Mouse (Mus musculus) lung, postnatal 0 days (tissue): Measurements from ENCODE around the gene Bhlhe23.

Experiments
- CTCF ChIP-seq: IDR thresholded peaks from 2 replicates; pipeline ENCODE4 v1.5.1; 2016; ENCODE audit warnings: antibody characterized with exemption, mild to moderate bottlenecking
- EP300 ChIP-seq: IDR thresholded peaks from 2 replicates; pipeline ENCODE4 v1.6.1; 2016; ENCODE audit warnings: antibody characterized with exemption, mild to moderate bottlenecking, control low read depth

DNA sequence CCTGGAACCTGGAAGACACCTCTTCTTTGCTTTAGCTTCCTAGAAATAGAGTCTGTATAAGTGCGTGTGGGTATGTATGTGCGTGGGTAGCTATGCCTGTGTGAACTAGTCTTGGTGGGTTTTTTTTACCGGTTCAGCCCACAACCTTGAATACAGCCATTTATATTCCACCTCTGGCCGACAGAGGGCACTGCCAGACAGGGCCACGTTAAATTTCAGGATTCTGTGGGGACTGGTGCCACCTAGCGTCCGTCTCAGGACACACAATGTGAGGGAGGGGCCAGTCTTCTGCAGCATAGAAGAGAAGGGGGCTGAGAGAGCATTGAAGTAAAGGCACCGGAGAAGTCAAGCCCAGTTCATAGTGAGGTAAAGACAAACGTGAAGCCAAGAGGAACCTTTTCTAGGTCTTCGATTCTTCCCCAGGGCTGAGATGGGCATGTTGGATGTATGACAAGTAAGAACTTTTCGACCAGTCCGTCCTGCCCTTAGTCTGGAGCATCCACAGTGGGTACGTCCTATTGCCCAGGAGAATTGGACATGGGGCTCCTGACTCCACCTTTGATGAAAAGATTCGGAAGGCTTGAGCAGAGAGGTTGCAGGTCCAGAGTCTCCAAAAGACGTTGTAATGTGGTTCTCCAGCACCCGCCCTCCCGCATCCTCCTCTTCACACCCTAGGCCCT lies 31.3 kb downstream of the Bhlhe23 start:
- TF ChIP-seq CTCF, result peak; percentile 100
- TF ChIP-seq EP300, result no peak
